Mouse (Mus musculus) stomach, postnatal 0 days (tissue): ENCODE measurements at regions not wholly inside any gene's neighbourhood (a gene's known extent, or its start where the extent isn't known, plus 50 kb on each side); places are given as distances from the start of the nearest gene placed in this dataset.

Experiments
- CTCF ChIP-seq: IDR thresholded peaks from 2 replicates; pipeline ENCODE4 v1.5.1; 2016; ENCODE audit warnings: antibody characterized with exemption, low read depth, mild to moderate bottlenecking, moderate library complexity
- EP300 ChIP-seq: optimal IDR thresholded peaks from 2 replicates; pipeline ENCODE3; 2016; ENCODE audit warnings: antibody characterized with exemption

GRCm38 (mm10) chr4:47870010-47870637 is 174.8 kb upstream of the Nr4a3 start:
- no peak for TF ChIP-seq CTCF
- no peak for TF ChIP-seq EP300
